In the genomic region with DNA sequence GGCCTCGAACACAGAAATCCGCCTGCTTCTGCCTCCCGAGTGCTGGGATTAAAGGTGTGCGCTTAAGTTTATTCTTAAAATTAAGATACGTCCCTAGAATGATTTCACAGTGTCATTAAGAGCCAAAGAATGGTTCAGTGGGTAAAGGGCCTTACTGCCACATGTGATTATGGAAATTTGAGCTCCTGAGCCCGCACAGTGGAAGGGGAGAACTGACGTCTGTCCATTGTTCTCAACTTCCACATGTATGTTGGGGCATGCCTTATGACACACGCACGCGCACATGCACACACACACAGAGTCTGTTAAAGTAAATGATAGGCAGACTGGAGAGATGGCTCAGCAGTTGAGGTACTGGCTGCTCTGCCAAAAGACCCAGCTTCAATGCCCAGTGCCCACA, we compare ENCODE assay signal across 19 mouse cellular contexts. TPM values are rescaled to one million over a fixed set of nuclear protein-coding genes. Genes with fewer than 3 reads are reported as not detected.
"Had no signal": no experiment of that assay in that cellular context is flagged by ENCODE, and none has a peak within 500 bp of the region (broad histone marks: within the 10 kb centered on the region; RNA-seq: fewer than 3 reads in every experiment).

No protein-coding gene starts in this region.

- H3K36me3 ChIP-seq: midbrain, embryonic 10.5 days; midbrain, embryonic 12.5 days; neural tube, embryonic 13.5 days had no signal

- H3K9me3 ChIP-seq: midbrain, embryonic 10.5 days; midbrain, embryonic 12.5 days; neural tube, embryonic 13.5 days; neural tube, embryonic 15.5 days had no signal

- DNase-seq: lung, adult 18-20 months; lung, embryonic 14.5 days; lung, postnatal 10 days; lung, postnatal 4 days; midbrain, embryonic 14.5 days; retina, postnatal 1 day; right cerebral cortex, adult 18-20 months; right cerebral cortex, postnatal 25 days; right cerebral cortex, postnatal 4 days; spleen, adult 18-20 months; thymus, adult 18-20 months; thymus, postnatal 14 days; thymus, postnatal 36 days had no signal

- H3K27ac ChIP-seq: midbrain, embryonic 10.5 days; midbrain, embryonic 12.5 days; neural tube, embryonic 13.5 days; neural tube, embryonic 15.5 days had no signal

- H3K4me1 ChIP-seq: midbrain, embryonic 12.5 days; neural tube, embryonic 13.5 days; neural tube, embryonic 15.5 days had no signal

- H3K27me3 ChIP-seq: midbrain, embryonic 12.5 days; neural tube, embryonic 13.5 days; neural tube, embryonic 15.5 days had no signal

- H3K4me3 ChIP-seq: midbrain, embryonic 10.5 days; midbrain, embryonic 12.5 days; myocyte; neural tube, embryonic 13.5 days; neural tube, embryonic 15.5 days had no signal

RNA-seq across cellular contexts. Expression of a gene that starts 30.6 kb away (rescaled TPM):
- polyA plus RNA-seq: midbrain, embryonic 10.5 days; neural tube, embryonic 11.5 days had no signal
